Mouse (Mus musculus) bone marrow, adult 2 months (tissue): ENCODE results near the gene Usb1.

Experiments
- CTCF ChIP-seq: fragments of 200-500 bp; IDR thresholded peaks from 2 replicates; pipeline ENCODE4 v1.5.1; 2011; ENCODE audit warnings: low read length, control low read depth; ENCODE audit not compliant: control insufficient read depth, insufficient read depth
- POLR2A ChIP-seq: fragments of 200-500 bp; IDR thresholded peaks from 2 replicates; pipeline ENCODE4 v1.6.1; 2011; ENCODE audit warnings: low read depth, mild to moderate bottlenecking, control low read depth, low read length, borderline replicate concordance; ENCODE audit not compliant: control insufficient read depth

GRCm38 (mm10) chr8:95381595-95381994 lies 49.5 kb downstream of the Usb1 start:
- TF ChIP-seq POLR2A = no peak
- TF ChIP-seq CTCF = no peak
